Mouse (Mus musculus): ENCODE results near the gene Sdr39u1.

The Sdr39u1 gene

DNA sequence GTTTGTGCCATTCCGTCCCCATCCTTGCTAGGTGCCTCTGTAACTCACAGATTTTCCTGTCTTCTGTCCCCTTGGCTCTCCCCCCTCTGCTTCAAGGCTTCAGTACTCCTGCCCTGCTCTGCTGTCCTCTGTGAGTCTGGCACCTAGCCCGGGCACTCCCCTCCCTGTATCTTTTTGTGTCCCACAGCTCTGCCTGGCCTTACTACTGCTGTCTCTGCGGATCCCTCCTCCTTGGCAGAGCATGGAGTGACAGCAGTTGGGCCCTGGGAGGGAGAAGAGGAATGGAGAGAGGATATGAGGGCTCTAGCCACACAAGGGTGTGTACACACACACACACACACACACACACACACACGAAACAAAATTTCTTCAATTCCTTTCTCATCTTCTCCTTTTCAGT is 15.9 kb downstream of the Sdr39u1 start, which contains the start of gene Cbln3:
Gene Cbln3, minus strand, starts transcription at position 227 of the 400 bp plus-strand sequence.
- DNase-seq (ENCODE audit: low spot score in 2 of 2) = no peak

GRCm38 (mm10) chr14:55883663-55884062 is 16.4 kb downstream of the Sdr39u1 start:
- no peak for DNase-seq (ENCODE audit: low spot score in 2 of 2)

DNA sequence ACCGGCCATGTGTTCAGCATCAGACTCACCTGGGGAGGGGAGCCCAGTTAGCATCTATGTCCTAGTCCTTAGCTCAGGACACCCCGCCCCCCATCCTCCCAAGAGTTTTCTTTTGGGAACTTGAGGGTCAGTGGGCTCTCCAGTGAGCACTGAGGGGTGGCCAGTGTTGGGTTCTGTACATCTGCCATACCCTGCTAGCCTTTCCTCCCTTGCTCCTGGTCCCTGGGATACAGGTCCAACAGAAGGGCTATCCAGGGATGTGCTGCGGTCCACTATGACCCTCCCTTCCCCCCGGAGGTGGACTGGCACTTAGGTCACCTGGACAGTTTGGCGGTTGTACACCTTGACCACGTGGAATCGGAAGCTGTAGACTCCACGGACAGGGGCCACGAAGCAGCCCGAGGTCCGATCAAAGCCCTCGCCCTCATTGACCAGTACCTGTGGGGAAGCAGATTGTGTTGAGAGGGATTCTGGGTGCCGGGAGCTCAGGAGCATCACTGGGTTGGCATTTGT is 16.9 kb downstream of the Sdr39u1 start:
- DNase-seq (ENCODE audit: low spot score in 2 of 2) = no peak

- no peak for DNase-seq (ENCODE audit: low spot score in 2 of 2)
Measured at GRCm38 (mm10) chr14:55882171-55882641, 17.9 kb downstream of the Sdr39u1 start.

- DNase-seq (ENCODE audit: low spot score in 2 of 2) = no peak
Measured at GRCm38 (mm10) chr14:55880982-55881381, 19.1 kb downstream of the Sdr39u1 start.

GRCm38 (mm10) chr14:55879623-55880022 is 20.5 kb downstream of the Sdr39u1 start:
- peak; percentile 55 to 75 for DNase-seq (ENCODE audit: low spot score in 2 of 2)

DNA sequence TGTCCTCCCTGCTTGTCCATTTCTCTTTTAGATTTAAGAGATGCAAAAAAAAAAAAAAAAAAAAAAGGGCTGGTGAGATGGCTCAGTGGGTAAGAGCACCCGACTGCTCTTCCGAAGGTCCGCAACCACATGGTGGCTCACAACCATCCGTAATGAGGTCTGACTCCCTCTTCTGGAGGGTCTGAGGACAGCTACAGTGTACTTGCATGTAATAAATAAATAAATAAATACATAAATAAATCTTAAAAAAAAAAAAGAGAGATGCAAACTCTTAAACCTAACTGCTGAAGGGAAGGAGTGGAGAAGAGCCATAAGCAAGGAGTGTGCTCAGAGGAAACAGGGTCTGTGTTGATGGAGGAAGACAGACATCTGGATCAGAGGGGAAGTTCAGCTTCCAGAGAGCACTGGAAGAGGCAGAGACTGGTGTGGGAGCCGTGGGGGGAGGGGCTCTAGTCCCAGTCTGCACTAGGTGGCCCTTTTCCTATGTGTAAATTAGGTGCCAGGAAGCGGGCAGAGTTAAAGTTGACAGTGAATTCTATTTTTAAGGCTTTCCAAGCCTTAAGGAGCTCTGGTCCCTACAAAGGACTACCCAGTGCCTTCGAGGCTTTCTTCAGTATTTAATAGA is 21.7 kb downstream of the Sdr39u1 start:
- no peak for DNase-seq (ENCODE audit: low spot score in 2 of 2)

- no peak for DNase-seq (ENCODE audit: low spot score in 2 of 2)
Measured at GRCm38 (mm10) chr14:55877469-55878315, 22.4 kb downstream of the Sdr39u1 start.

DNA sequence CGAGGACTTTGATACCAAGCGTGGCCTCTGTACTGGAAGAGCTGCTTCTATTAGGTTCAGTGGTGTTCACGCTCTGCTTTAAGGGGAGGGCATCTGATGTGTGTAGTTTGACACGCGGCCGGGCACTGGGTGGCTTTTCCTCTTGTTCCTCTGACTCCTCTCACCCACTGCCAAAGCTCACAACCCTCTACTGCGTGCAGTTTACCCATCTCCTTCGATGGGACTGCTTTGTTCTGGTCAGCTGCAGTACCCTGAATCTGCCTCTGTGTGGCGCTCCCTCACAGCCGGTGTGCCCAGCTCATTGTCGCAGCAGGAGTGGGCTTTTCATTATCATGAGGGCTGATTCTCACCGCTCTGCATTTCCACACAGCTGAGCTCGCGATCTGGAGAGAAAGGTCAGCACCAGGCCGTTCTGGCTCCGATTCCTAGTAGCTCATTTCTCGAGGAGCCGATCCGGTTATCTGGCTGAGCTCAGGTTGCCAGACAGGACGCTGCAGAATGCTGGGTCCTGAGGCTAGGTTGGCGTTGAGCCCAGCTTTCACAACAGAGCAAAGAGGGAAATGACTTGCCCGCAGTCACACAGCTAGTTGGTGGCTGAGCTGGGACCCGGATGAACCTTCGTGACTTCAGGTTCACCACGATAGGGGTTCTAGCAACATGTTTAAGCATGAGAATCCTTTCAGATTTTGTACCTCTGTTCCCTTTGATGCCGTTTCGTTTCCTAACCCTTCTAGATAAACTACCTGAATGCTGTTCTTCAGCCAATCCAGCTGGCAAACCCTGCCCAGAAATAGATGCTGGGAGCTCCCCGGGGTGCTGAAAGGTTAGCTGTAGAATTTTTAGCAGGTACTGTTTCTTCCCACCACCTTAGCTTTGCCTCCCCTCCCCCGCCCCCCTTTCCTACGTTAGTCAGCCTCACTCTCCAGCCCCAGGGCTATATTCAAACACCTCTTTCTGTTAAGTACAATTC is 26.1 kb downstream of the Sdr39u1 start:
- DNase-seq (ENCODE audit: low spot score in 2 of 2) = peak in 1 of 2 experiments; percentile 69

- no peak for DNase-seq (ENCODE audit: low spot score in 2 of 2)
Measured at GRCm38 (mm10) chr14:55873242-55873713, 26.8 kb downstream of the Sdr39u1 start.

GRCm38 (mm10) chr14:55872551-55872950 is 27.5 kb downstream of the Sdr39u1 start:
- no peak for DNase-seq (ENCODE audit: low spot score in 2 of 2)

GRCm38 (mm10) chr14:55872039-55872438 is 28.1 kb downstream of the Sdr39u1 start:
- DNase-seq (ENCODE audit: low spot score in 2 of 2) = no peak

GRCm38 (mm10) chr14:55869538-55869937 is 30.6 kb downstream of the Sdr39u1 start:
- DNase-seq (ENCODE audit: low spot score in 2 of 2) = no peak

DNA sequence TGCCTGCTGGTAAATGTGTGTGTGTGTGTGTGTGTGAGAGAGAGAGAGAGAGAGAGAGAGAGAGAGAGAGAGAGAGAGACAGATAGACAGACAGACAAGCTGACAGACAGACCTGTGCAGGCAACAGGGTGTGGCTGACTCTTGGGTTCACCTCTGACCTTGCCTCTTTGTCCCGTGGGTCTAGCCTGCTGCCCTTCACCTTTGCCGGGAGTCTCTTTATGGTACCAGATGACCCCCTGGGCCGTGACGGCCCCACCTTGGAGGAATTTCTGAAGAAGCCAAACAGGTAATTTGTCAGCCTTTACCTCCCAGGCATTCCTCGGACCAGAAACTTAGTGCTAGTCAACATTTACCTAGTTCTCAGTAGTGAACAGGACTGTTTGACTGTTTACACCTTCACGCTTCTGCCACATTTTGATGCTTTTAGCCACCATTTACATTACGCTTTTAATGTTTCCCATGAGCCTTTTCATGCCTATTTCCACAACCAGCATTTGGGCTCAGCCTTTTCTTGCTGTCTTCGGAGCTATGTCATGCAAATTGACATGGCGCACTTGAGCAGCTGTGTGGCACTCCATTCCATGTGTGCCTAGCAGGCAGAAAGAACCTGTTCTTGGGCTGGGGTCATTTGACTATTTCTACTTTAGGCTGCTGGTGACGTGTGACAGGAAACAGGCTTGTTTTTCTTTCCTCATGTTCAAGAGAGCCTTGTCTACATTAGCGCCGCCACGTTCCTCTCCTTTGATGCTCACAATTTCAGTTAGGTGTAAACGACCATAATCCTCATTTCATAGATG is 31.7 kb downstream of the Sdr39u1 start:
- DNase-seq (ENCODE audit: low spot score in 2 of 2) = no peak

GRCm38 (mm10) chr14:55866962-55867361 is 33.1 kb downstream of the Sdr39u1 start:
- no peak for DNase-seq (ENCODE audit: low spot score in 2 of 2)

DNA sequence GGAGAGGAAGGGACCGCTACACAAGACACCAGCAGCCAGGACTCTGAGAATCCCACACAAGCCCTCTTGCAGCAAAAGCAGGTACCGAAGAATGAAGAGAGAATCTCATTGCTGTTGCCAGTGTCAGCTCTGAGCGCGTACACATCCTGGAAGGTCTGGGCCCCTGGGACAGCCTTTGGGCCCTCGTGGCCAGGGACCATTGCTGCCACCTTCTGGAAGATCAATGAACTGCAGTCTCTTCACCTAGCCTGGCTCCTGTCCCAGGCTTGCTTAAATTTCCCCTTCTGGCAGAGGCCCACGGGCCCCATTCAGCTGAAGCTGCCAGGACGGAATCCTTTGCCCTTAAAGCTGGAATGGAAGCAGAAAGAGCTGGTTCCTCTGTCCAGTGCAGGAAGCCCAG is 36.3 kb downstream of the Sdr39u1 start:
- DNase-seq (ENCODE audit: low spot score in 2 of 2) = no peak

DNA sequence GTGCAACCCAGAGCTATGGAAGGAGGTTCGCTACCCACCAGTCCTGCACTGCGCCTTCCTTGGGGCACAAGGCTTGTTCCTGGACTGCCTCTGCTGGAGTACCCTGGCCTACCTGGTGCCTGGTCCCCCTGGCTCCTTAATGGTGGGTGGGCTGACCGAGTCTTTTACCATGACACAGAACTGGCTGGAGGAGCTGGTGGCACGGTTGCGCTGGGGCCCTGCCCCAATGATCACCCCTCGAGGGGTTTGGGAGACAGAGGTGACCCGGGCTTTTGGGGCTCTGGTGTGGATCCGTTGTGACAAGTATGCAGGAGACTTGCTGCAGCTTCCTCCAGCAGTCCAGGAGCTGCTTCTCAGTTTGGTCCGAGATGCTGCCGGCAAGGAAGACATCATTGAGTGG is 37.1 kb downstream of the Sdr39u1 start:
- no peak for DNase-seq (ENCODE audit: low spot score in 2 of 2)

DNA sequence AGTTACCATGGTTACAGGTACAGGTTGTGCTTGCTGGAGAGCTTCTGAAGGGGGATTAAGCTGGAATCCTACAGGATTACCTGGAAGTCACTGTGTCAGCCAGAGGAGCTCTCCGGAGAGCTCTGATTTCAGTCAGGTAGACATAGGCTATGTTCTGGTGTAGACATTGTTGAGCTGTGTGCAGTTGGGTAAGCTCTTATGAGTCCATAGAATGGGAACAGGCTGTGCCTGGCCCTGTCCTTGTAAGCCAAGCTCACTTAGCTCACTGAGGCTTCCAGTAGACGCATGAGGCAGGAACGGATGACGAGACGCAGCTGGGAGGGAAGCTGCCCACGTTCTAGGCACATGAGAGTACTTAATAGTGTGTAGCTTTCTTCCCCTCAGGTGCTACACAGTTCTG is 37.9 kb downstream of the Sdr39u1 start:
- no peak for DNase-seq (ENCODE audit: low spot score in 2 of 2)

GRCm38 (mm10) chr14:55857588-55857987 is 42.5 kb downstream of the Sdr39u1 start:
- DNase-seq (ENCODE audit: low spot score in 2 of 2) = no peak

DNA sequence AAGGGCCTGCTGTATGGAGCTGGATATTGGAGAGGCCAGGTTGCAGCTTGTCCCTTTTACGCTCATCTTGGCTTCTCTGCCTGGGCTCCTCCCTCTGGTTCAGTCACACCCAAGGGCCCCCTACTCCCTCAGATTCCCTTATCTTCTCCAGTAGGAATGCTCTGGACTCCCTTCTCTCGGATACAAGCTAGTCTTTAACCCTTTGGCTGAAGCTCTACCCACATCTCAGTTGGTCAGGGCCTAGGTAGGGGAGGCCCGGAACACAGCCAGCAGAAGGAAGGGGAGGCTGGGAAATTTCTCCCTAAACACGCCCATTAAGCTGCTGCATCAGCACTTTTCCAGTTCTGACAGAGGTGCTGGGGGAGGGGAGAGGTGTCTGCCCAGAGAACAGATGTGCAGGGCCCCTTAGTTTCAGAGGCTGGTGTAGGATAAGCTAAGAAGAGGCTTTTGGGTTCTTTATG is 45.0 kb downstream of the Sdr39u1 start:
- DNase-seq (ENCODE audit: low spot score in 2 of 2) = no peak

Data from frontal cortex, postnatal 14 days (tissue).